Mouse (Mus musculus): Measurements from ENCODE around the gene Eml4.

DNA sequence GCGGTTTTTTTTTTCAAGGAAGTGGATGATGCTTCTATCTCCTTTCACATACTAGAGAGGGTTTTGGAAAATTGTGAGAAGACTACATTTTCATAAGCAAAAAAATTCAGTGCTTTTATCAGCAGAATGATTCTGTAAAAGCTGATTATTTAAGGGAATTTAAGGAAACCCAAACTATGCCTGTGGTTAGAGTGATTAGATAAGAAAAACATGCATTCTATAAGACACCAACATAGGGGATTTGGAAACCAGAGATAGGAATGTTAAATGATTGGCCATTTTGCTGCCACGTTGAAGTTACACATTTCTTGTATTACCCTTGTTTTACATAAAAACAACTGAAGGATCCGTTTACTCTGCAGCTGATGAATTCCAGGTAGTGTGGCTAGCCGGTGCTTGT is 2.7 kb downstream of the Eml4 start:
- TF ChIP-seq CTCF (IDR thresholded peaks at IDR 0.05; ENCODE audit: control insufficient read depth, insufficient read depth, insufficient read length) (no peak), MYOD1 (IDR thresholded peaks at IDR 0.05; ENCODE audit: control insufficient read depth, insufficient read length, low read depth) (no peak), MAX (IDR thresholded peaks at IDR 0.05) (no peak), USF1 (IDR thresholded peaks at IDR 0.05; ENCODE audit: low read depth) (no peak)

All from C2C12 (cell line).